Mouse (Mus musculus) testis, adult 10 weeks (tissue): ENCODE measurements around the gene Padi4. TPM values are rescaled to one million over a fixed set of nuclear protein-coding genes. Genes with fewer than 3 reads are reported as not detected.

ENCODE experiments used
- polyA plus RNA-seq: library from polyadenylated mRNA; stranded (reverse); fragments of 350-450 nt; fragmentation: Illumina TruSeq; extraction: RNeasy Lipid Tissue Mini Kit (QIAGEN cat#74804); gene quantifications from one replicate; pipeline ENCODE4 v1.2.3, GENCODE M21; 2014; ENCODE audit warnings: low read depth, low replicate concordance

The Padi4 gene
- not detected for polyA plus RNA-seq

GRCm38 (mm10) chr4:140774025-140774800 lies at the start of gene Padi4:
Gene Padi4, minus strand, starts transcription at chr4:140774236.

DNA sequence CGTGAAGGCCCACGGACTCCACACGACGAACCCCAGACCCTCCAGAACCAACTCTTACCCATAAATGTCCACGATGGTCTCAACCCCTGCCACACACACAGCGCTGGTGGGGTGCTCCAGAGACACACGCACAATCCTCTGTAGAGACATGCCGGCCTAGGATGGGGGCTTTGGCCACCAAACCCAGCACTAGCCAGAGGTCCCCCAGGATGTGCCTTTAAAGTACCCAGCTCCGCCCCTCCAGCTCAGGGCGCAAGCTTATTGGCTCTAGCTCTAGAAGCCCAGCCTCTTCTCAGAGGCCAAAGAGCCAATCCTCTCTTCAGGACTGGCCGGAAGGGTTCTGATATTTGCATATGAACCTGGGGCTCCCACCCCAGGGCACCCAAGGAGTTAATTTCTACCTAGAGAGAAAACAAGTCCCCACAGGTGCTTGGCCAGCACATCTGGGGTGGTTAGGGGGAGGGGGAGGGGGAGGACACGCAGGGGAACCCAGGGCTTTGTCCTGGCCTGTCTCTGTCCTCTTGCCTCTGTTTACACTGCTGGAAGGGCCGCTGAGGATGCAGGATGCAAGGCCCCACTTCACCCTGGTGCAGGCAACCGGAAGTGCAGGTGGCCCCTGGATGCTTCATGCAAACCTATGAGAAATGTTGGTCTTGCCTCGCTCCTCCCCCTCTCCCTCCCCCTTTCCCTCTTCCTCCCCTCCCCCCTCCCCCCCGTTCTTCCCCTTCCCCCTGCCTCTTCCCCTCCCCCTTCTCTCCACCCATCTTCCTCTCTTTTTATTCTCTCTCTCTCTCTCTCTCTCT lies 36.6 kb upstream of the Padi4 start, which contains the start of gene Padi3:
TSS of gene Padi3 (minus strand) at position 191 of the 803 bp plus-strand sequence.

GRCm38 (mm10) chr4:140742543-140742942 lies 31.5 kb downstream of the Padi4 start, which contains the start of gene Padi6:
Gene Padi6, minus strand, starts transcription at chr4:140742643.

DNA sequence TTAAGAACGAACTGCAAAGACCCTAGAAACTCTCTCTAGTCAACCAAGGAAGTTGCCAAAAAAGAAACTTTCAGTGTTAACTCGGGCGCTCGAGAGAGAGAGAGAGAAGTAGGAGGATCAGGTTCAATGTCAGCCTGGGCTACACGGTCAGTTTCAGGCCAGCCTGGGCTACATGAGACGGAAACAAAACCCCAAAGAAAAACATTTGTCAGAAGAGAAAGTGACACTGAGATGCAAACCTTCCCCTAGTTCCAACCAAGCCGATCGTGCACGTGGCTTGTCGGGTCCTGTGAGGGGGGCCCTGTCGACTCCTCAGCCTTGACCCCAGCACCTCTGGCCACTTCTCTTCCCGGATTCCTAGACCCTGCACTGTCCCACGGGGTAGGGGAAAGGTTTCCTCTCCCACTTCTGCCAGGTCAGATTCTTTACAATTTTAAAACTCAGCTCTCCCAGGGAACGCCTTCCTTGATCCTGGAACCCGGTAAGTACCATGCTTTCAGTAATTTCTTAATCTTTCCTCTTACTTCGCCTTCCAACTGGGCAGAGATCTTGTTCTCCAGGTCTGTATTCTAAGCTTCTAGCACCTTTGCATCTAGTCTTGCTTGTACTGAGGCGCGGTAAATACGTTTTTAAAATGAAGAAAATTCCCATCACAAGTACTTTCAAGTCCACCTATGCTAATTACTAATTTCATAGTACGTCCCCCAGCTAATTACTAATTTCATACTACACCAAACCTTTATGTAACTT lies 73.6 kb downstream of the Padi4 start, which contains the start of gene Rcc2:
TSS of gene Rcc2 (plus strand) at position 273 of the 750 bp plus-strand sequence.

Other genes with a start within 250 kb of the Padi4 start
- gene Arhgef10l, start 108.2 kb downstream of the Padi4 start, polyA plus RNA-seq: 1.1 TPM
- 3.9 TPM for gene Rcc2, start 73.7 kb downstream of the Padi4 start, polyA plus RNA-seq
- 1.9 TPM for gene Padi6, start 31.6 kb downstream of the Padi4 start, polyA plus RNA-seq
- gene Padi3, start 36.4 kb upstream of the Padi4 start, polyA plus RNA-seq: 0.45 TPM
- not detected for gene Padi1, start 71.5 kb upstream of the Padi4 start, polyA plus RNA-seq
- 0.69 TPM for gene Padi2, start 132.1 kb upstream of the Padi4 start, polyA plus RNA-seq
- 41.8 TPM for gene Sdhb, start 187.0 kb upstream of the Padi4 start, polyA plus RNA-seq
- 2.1 TPM for gene Atp13a2, start 212.6 kb upstream of the Padi4 start, polyA plus RNA-seq
- gene Mfap2, start 236.2 kb upstream of the Padi4 start, polyA plus RNA-seq: not detected